Comparison of ENCODE assay signal across 14 mouse cellular contexts in genomic region chr4:106926401-106926800, GRCm38 (mm10). TPM values are rescaled to one million over a fixed set of nuclear protein-coding genes. Genes with fewer than 3 reads are reported as not detected.
DNase-seq lines count a peak whose midpoint lies in the region; ATAC-seq and TF ChIP-seq lines count a peak whose summit lies in the region.
"Had no signal": no experiment of that assay in that cellular context is flagged by ENCODE, and none has a peak within 500 bp of the region (broad histone marks: within the 10 kb centered on the region; RNA-seq: fewer than 3 reads in every experiment).

No protein-coding gene starts in this region.

- no peak for TF ChIP-seq CTCF in MEL (IDR thresholded peaks at IDR 0.05 in 2 of 3, conservative IDR thresholded peaks at IDR 0.05 in 1 of 3; ENCODE audit: control insufficient read depth in 1 of 3, insufficient read depth in 1 of 3, low read depth in 2 of 3, low read length in 3 of 3, poor library complexity in 1 of 3, severe bottlenecking in 1 of 3)

- no peaks in the 10 kb centered on the region for H3K27me3 ChIP-seq in MEL (ENCODE audit: control insufficient read depth in 1 of 2, insufficient read depth in 2 of 2, low read length in 2 of 2)
- H3K27me3 ChIP-seq: forebrain, embryonic 15.5 days had no signal

- no peaks in the 10 kb centered on the region for H3K9me3 ChIP-seq in MEL (replicated peaks; ENCODE audit: insufficient read depth, low read length)
- H3K9me3 ChIP-seq: forebrain, embryonic 15.5 days had no signal

- peaks cover 6 to 31% of the 10 kb centered on the region in 2 experiments; a peak in 3 of 4 replicates for H3K36me3 ChIP-seq in MEL (ENCODE audit: control insufficient read depth in 1 of 2, insufficient read depth in 2 of 2, low read length in 2 of 2)

- no peak for TF ChIP-seq RAD21 in MEL (IDR thresholded peaks at IDR 0.05; ENCODE audit: low read depth, low read length)

- TF ChIP-seq POLR2A in MEL (IDR thresholded peaks at IDR 0.05; ENCODE audit: control insufficient read depth in 1 of 2, insufficient read depth in 1 of 2, low read depth in 1 of 2, low read length in 2 of 2, poor library complexity in 1 of 2), result no peak

- no peak for TF ChIP-seq EP300 in MEL (IDR thresholded peaks at IDR 0.05; ENCODE audit: low read depth in 1 of 2, low read length in 2 of 2)

- no peak for ATAC-seq in granulocyte monocyte progenitor cell, adult 5-6 weeks (replicated peaks; ENCODE audit: poor library complexity, severe bottlenecking)
- ATAC-seq: forebrain, embryonic 15.5 days had no signal

- no peak overlapping the region for H3K4me3 ChIP-seq in MEL (ENCODE audit: control insufficient read depth in 1 of 2, insufficient read depth in 1 of 2, low read depth in 2 of 2, low read length in 2 of 2)
- H3K4me3 ChIP-seq: forebrain, embryonic 15.5 days; left cerebral cortex, adult 2 months had no signal

- H3K9ac ChIP-seq in MEL (ENCODE audit: control insufficient read depth, low read depth, low read length, poor library complexity, severe bottlenecking), result no peak overlapping the region
- H3K9ac ChIP-seq: forebrain, embryonic 15.5 days had no signal

- H3K79me2 ChIP-seq in MEL (ENCODE audit: control insufficient read depth, insufficient read depth, low read length, poor library complexity), result peaks cover 11% of the 10 kb centered on the region; the same call in 1 of the 2 replicates

- peak; percentile 52 for DNase-seq in cerebellum, adult 11-12 months
- no peak for DNase-seq in cerebellum, adult 9-10 months
- DNase-seq in left cerebral cortex, postnatal 4 days, result peak; percentile 71
- DNase-seq in left cerebral cortex, adult 8-10 months (ENCODE audit: low spot score in 2 of 2), result no peak
- no peak for DNase-seq in MEL (ENCODE audit: low read depth, low spot score)
- peak; percentile 71 to 75 for DNase-seq in cerebellum, postnatal 14 days
- no peak for DNase-seq in urinary bladder, postnatal 10 days (ENCODE audit: low spot score)
- DNase-seq: B cell, adult 2 months; heart, adult 18-20 months; kidney, adult 8-10 months; lung, postnatal 14 days had no signal

- peaks cover 12 to 35% of the 10 kb centered on the region in 2 experiments for H3K4me1 ChIP-seq in MEL (ENCODE audit: control insufficient read depth in 1 of 2, insufficient read depth in 2 of 2, low read length in 2 of 2)

- H3K27ac ChIP-seq in MEL (ENCODE audit: control insufficient read depth, low read depth, low read length), result no peak overlapping the region
- H3K27ac ChIP-seq: forebrain, embryonic 15.5 days; left cerebral cortex, adult 2 months had no signal

- intact Hi-C loops in left cerebral cortex, postnatal 4 days (cut with DNase I), result no loop called here

TF ChIP-seq in MEL, 35 proteins besides CTCF, POLR2A, EP300 and RAD21:
- TF ChIP-seq NELFE (IDR thresholded peaks at IDR 0.05; ENCODE audit: low read depth, low read length) (0 out of 2 replicates have a peak, but pooled peaks have one; percentile 19), NRF1 (IDR thresholded peaks at IDR 0.05; ENCODE audit: insufficient read depth, low read depth, low read length, poor library complexity, severe bottlenecking) (no peak)
TF ChIP-seq in MEL: peak in this region for 1.

RNA-seq across cellular contexts. Expression of gene Ssbp3, which starts 15.9 kb away (rescaled TPM):
- 100 to 1,000 TPM; 146 to 149 TPM for total RNA-seq in left cerebral cortex, postnatal 4 days (2021)
- 100 to 1,000 TPM; 171 to 199 (median 187) TPM for total RNA-seq in left cerebral cortex, adult 8-10 months (2022)
- 28.3 and 30.5 TPM in 2 replicates for total RNA-seq in MEL (2012; rRNA removed)
- polyA plus RNA-seq in MEL (2012; ENCODE audit: insufficient read depth in 1 of 2, insufficient read length in 2 of 2, low read depth in 1 of 2, low replicate concordance in 2 of 2, missing spikeins in 1 of 2), result 100 to 1,000 TPM; 116 to 242 TPM
- 43.2 and 54.1 TPM in 2 replicates for total RNA-seq in granulocyte monocyte progenitor cell, adult 5-6 weeks (2014; fragmentation: Nextera tagmentation)
- 12.9 and 19.2 TPM in 2 replicates for total RNA-seq in granulocyte monocyte progenitor cell, adult 5-6 weeks (2017)

Comparison
In these comparisons a context has a peak if more than half of its experiments do, and no peak if none do; other contexts are left out.
1. DNase-seq: peak in cerebellum, adult 11-12 months (single experiment), left cerebral cortex, postnatal 4 days (single experiment) and cerebellum, postnatal 14 days (2 of 2); none in cerebellum, adult 9-10 months (single experiment), left cerebral cortex, adult 8-10 months (0 of 2), MEL (single experiment) and urinary bladder, postnatal 10 days (single experiment).